Mouse (Mus musculus) MEL (cell line): Measurements from ENCODE around the gene Ppp1r18.

Experiments used
- CTCF ChIP-seq, 3 experiments: IDR thresholded peaks in 2 of 3; conservative IDR thresholded peaks in 1 of 3; 2 replicates each; pipeline ENCODE4 v1.5.1; 2011 to 2012; ENCODE audit warnings: low read length in 3 of 3, low read depth in 2 of 3, mild to moderate bottlenecking in 2 of 3, improper control_type of control experiment in 1 of 3, inconsistent platforms in 1 of 3, mixed read lengths in 1 of 3, moderate library complexity in 1 of 3; ENCODE audit not compliant: control insufficient read depth in 1 of 3, insufficient read depth in 1 of 3, poor library complexity in 1 of 3, severe bottlenecking in 1 of 3
- EP300 ChIP-seq, 2 experiments: IDR thresholded peaks; 2 replicates each; pipeline ENCODE4 v1.6.1; 2011; ENCODE audit warnings: improper control_type of control experiment in 2 of 2, low read length in 2 of 2, low read depth in 1 of 2, mild to moderate bottlenecking in 1 of 2
- GABPA ChIP-seq: IDR thresholded peaks from 2 replicates; pipeline ENCODE4 v1.6.1; 2012; ENCODE audit warnings: low read depth, mild to moderate bottlenecking, inconsistent platforms, low read length, improper control_type of control experiment, moderate library complexity
- HCFC1 ChIP-seq: IDR thresholded peaks from 2 replicates; pipeline ENCODE4 v1.6.1; 2012; ENCODE audit warnings: low read depth, mild to moderate bottlenecking, inconsistent platforms, low read length, improper control_type of control experiment, moderate library complexity
- MAFK ChIP-seq: IDR thresholded peaks from 2 replicates; pipeline ENCODE4 v1.6.1; 2011; ENCODE audit warnings: low read depth, mild to moderate bottlenecking, low read length, improper control_type of control experiment, borderline replicate concordance
- MAZ ChIP-seq: IDR thresholded peaks from 2 replicates; pipeline ENCODE4 v1.6.1; 2012; ENCODE audit warnings: low read depth, mild to moderate bottlenecking, inconsistent platforms, low read length, improper control_type of control experiment
- MXI1 ChIP-seq: IDR thresholded peaks from 2 replicates; pipeline ENCODE4 v1.6.1; 2011; ENCODE audit warnings: mild to moderate bottlenecking, low read depth, low read length, improper control_type of control experiment
- POLR2A ChIP-seq, 2 experiments: IDR thresholded peaks; 2 replicates each; pipeline ENCODE4 v1.6.1; 2011 to 2012; ENCODE audit warnings: low read length in 2 of 2, mild to moderate bottlenecking in 2 of 2, control low read depth in 1 of 2, improper control_type of control experiment in 1 of 2, low read depth in 1 of 2, moderate library complexity in 1 of 2; ENCODE audit not compliant: control insufficient read depth in 1 of 2, insufficient read depth in 1 of 2, poor library complexity in 1 of 2
- RAD21 ChIP-seq: IDR thresholded peaks from 2 replicates; pipeline ENCODE4 v1.6.1; 2011; ENCODE audit warnings: mild to moderate bottlenecking, low read depth, low read length, improper control_type of control experiment
- SMC3 ChIP-seq: IDR thresholded peaks from 2 replicates; pipeline ENCODE4 v1.6.1; 2011; ENCODE audit warnings: low read depth, low read length, improper control_type of control experiment
- TAL1 ChIP-seq: IDR thresholded peaks from 2 replicates; pipeline ENCODE4 v1.6.1; 2012; ENCODE audit warnings: mild to moderate bottlenecking, inconsistent platforms, low read length, moderate library complexity, mixed read lengths
- USF1 ChIP-seq: IDR thresholded peaks from 2 replicates; pipeline ENCODE4 v1.6.1; 2014; ENCODE audit warnings: low read depth, mild to moderate bottlenecking, inconsistent platforms, low read length, improper control_type of control experiment, moderate library complexity
- USF2 ChIP-seq, 2 experiments: IDR thresholded peaks; 2 replicates each; pipeline ENCODE4 v1.6.1; 2011 to 2012; ENCODE audit warnings: improper control_type of control experiment in 2 of 2, low read length in 2 of 2, borderline replicate concordance in 1 of 2, inconsistent platforms in 1 of 2, low read depth in 1 of 2, mild to moderate bottlenecking in 1 of 2; ENCODE audit not compliant: insufficient read depth in 1 of 2
- ZKSCAN1 ChIP-seq: IDR thresholded peaks from 2 replicates; pipeline ENCODE4 v1.6.1; 2012; ENCODE audit warnings: low read depth, mild to moderate bottlenecking, inconsistent platforms, low read length, improper control_type of control experiment, moderate library complexity

GRCm38 (mm10) chr17:35920862-35921562, 55.6 kb downstream of the Ppp1r18 start:
- TF ChIP-seq POLR2A (IDR thresholded peaks at IDR 0.05; ENCODE audit: control insufficient read depth in 1 of 2, insufficient read depth in 1 of 2, low read depth in 1 of 2, low read length in 2 of 2, poor library complexity in 1 of 2) (no peak; a peak in 1 of 4 replicates), USF2 (IDR thresholded peaks at IDR 0.05; ENCODE audit: borderline replicate concordance in 1 of 2, insufficient read depth in 1 of 2, low read depth in 1 of 2, low read length in 2 of 2) (no peak), EP300 (IDR thresholded peaks at IDR 0.05; ENCODE audit: low read depth in 1 of 2, low read length in 2 of 2) (no peak), RAD21 (no peak), ZKSCAN1 (no peak), CTCF (IDR thresholded peaks at IDR 0.05 in 2 of 3, conservative IDR thresholded peaks at IDR 0.05 in 1 of 3; ENCODE audit: control insufficient read depth in 1 of 3, insufficient read depth in 1 of 3, low read depth in 2 of 3, low read length in 3 of 3, poor library complexity in 1 of 3, severe bottlenecking in 1 of 3) (peak in 2 of 3 experiments; percentile 32 to 63; a peak in 2 of 6 replicates), USF1 (no peak), TAL1 (no peak), GABPA (no peak), SMC3 (no peak), MAZ (no peak), MAFK (no peak), HCFC1 (no peak), MXI1 (no peak)
